Mouse (Mus musculus) heart, embryonic 12.5 days (tissue): ENCODE measurements around the gene Apoa2. TPM values are rescaled to one million over a fixed set of nuclear protein-coding genes. Genes with fewer than 3 reads are reported as not detected.
A peak's percentile ranks its signal among the peaks of the same experiment; 100 is the strongest.

Source experiments
- ATAC-seq: fragments of 200-750 bp; cut with Nextera tagmentation; 2 replicates; pipeline ENCODE4 v1.8.0; 2017; ENCODE audit warnings: moderate TSS enrichment, moderate library complexity; ENCODE audit not compliant: insufficient number of reproducible peaks, low FRiP score
- H3K27ac ChIP-seq: fragments of 300-500 bp; sonication (generic); 2 replicates; pipeline ENCODE4 v1.5.1; 2016; ENCODE audit warnings: mild to moderate bottlenecking, moderate library complexity; ENCODE audit not compliant: poor library complexity, severe bottlenecking
- H3K27me3 ChIP-seq: fragments of 300-500 bp; sonication (generic); replicated peaks from 2 replicates; pipeline ENCODE4 v1.6.1; 2016; ENCODE audit warnings: mild to moderate bottlenecking, moderate library complexity
- H3K36me3 ChIP-seq: fragments of 300-500 bp; sonication (generic); 2 replicates; pipeline ENCODE4 v1.6.1; 2016; ENCODE audit warnings: mild to moderate bottlenecking, moderate library complexity
- H3K4me1 ChIP-seq: fragments of 300-500 bp; sonication (generic); replicated peaks from 2 replicates; pipeline ENCODE4 v1.6.1; 2016; ENCODE audit warnings: mild to moderate bottlenecking
- H3K4me2 ChIP-seq: fragments of 300-500 bp; sonication (generic); 2 replicates; pipeline ENCODE4 v1.6.1; 2016; ENCODE audit warnings: mild to moderate bottlenecking, moderate library complexity
- H3K4me3 ChIP-seq: fragments of 300-500 bp; sonication (generic); 2 replicates; pipeline ENCODE4 v1.5.1; 2016; ENCODE audit warnings: mild to moderate bottlenecking
- H3K9ac ChIP-seq: fragments of 300-500 bp; sonication (generic); 2 replicates; pipeline ENCODE4 v1.6.1; 2016; ENCODE audit warnings: mild to moderate bottlenecking, moderate library complexity
- H3K9me3 ChIP-seq: fragments of 300-500 bp; sonication (generic); replicated peaks from 2 replicates; pipeline ENCODE4 v1.6.1; 2016; ENCODE audit warnings: mild to moderate bottlenecking, moderate library complexity
- WGBS: fragments of 180-500 bp; shearing (Covaris S2); methylation state at CpG from one replicate; pipeline ENCODE4 v1.1.7; 2016; 5-methylcytosine and 5-hydroxymethylcytosine counted together
- polyA plus RNA-seq: library from polyadenylated mRNA; unstranded; fragments of >200 nt; fragmentation: Nextera tagmentation; extraction: Ambion mirVana; gene quantifications from 2 replicates; pipeline ENCODE4 v1.2.1, GENCODE M21; 2016

Apoa2 gene
- 10.7 and 46.5 TPM in 2 replicates for polyA plus RNA-seq

GRCm38 (mm10) chr1:171224857-171225256, at the start of gene Apoa2:
Gene Apoa2, plus strand, starts transcription at chr1:171225054.
- peaks cover 7% of the 10 kb centered on the region for H3K36me3 ChIP-seq
- 83% methylated on average over 5 of the region's 5 CpGs for WGBS
- no peak within 1 kb of the TSS for H3K9ac ChIP-seq
- no peak within 1 kb of the TSS for H3K27ac ChIP-seq
- ATAC-seq = no peak
- no peak within 1 kb of the TSS for H3K4me2 ChIP-seq
- H3K4me1 ChIP-seq = peaks cover 13% of the 10 kb centered on the region
- H3K4me3 ChIP-seq = no peak within 1 kb of the TSS
- no peaks in the 10 kb centered on the region for H3K27me3 ChIP-seq
- H3K9me3 ChIP-seq = no peaks in the 10 kb centered on the region

- 66% methylated on average over 5 of the region's 5 CpGs for WGBS
- H3K27ac ChIP-seq = no peak overlapping the region
- ATAC-seq = no peak
These were observed 45.2 kb upstream of the Apoa2 start for GRCm38 (mm10) chr1:171179487-171180171.

GRCm38 (mm10) chr1:171183025-171183424, 41.8 kb upstream of the Apoa2 start:
- H3K36me3 ChIP-seq = no peaks in the 10 kb centered on the region
- peak overlapping the region; percentile 84 for H3K27ac ChIP-seq
- WGBS = 87% methylated on average over 3 of the region's 3 CpGs
- ATAC-seq = no peak
- no peak overlapping the region for H3K9ac ChIP-seq
- H3K4me3 ChIP-seq = no peak overlapping the region
- H3K9me3 ChIP-seq = no peaks in the 10 kb centered on the region
- no peak overlapping the region for H3K4me2 ChIP-seq
- H3K4me1 ChIP-seq = peaks cover 39% of the 10 kb centered on the region
- no peaks in the 10 kb centered on the region for H3K27me3 ChIP-seq

More at GRCm38 (mm10) chr1:171179487-171180171, 45.2 kb upstream of the Apoa2 start:
- no peak overlapping the region for H3K4me2 ChIP-seq
- H3K9me3 ChIP-seq = no peaks in the 10 kb centered on the region
- H3K4me1 ChIP-seq = peaks cover 22% of the 10 kb centered on the region
- no peaks in the 10 kb centered on the region for H3K36me3 ChIP-seq
- no peak overlapping the region for H3K9ac ChIP-seq
- H3K27me3 ChIP-seq = no peaks in the 10 kb centered on the region
- no peak overlapping the region for H3K4me3 ChIP-seq

- Histone ChIP-seq H3K9me3 (no peaks in the 10 kb centered on the region), H3K4me2 (peak overlapping the region; percentile 8; the same call in 1 of the 2 replicates), H3K27ac (peak overlapping the region; percentile 84), H3K4me3 (no peak overlapping the region), H3K4me1 (peaks cover 45% of the 10 kb centered on the region), H3K9ac (no peak overlapping the region), H3K36me3 (no peaks in the 10 kb centered on the region), H3K27me3 (no peaks in the 10 kb centered on the region)
- 29% methylated on average over 3 of the region's 3 CpGs for WGBS
- ATAC-seq = no peak
These were observed 41.2 kb upstream of the Apoa2 start for GRCm38 (mm10) chr1:171183620-171184019.

GRCm38 (mm10) chr1:171184314-171184713, 40.5 kb upstream of the Apoa2 start:
- 69% methylated on average over 7 of the region's 7 CpGs for WGBS
- Histone ChIP-seq H3K4me2 (no peak overlapping the region), H3K36me3 (no peaks in the 10 kb centered on the region)

GRCm38 (mm10) chr1:171185655-171186054, 39.2 kb upstream of the Apoa2 start:
- ATAC-seq = no peak
- H3K4me2 ChIP-seq = no peak overlapping the region
- H3K9ac ChIP-seq = no peak overlapping the region
- no peaks in the 10 kb centered on the region for H3K27me3 ChIP-seq
- H3K4me1 ChIP-seq = peaks cover 55% of the 10 kb centered on the region
- H3K36me3 ChIP-seq = no peaks in the 10 kb centered on the region
- H3K4me3 ChIP-seq = no peak overlapping the region
- no peaks in the 10 kb centered on the region for H3K9me3 ChIP-seq
- H3K27ac ChIP-seq = no peak overlapping the region; the same call in 1 of the 2 replicates
- WGBS = 55% methylated on average over 8 of the region's 8 CpGs

More at GRCm38 (mm10) chr1:171184314-171184713, 40.5 kb upstream of the Apoa2 start:
- Histone ChIP-seq H3K4me1 (peaks cover 52% of the 10 kb centered on the region), H3K27me3 (no peaks in the 10 kb centered on the region), H3K4me3 (no peak overlapping the region), H3K27ac (peak overlapping the region; percentile 84; the same call in 1 of the 2 replicates), H3K9me3 (no peaks in the 10 kb centered on the region), H3K9ac (no peak overlapping the region)
- no peak for ATAC-seq

GRCm38 (mm10) chr1:171187851-171188700, 36.8 kb upstream of the Apoa2 start:
- no peak for ATAC-seq
- Histone ChIP-seq H3K9ac (no peak overlapping the region), H3K36me3 (no peaks in the 10 kb centered on the region), H3K27ac (peak overlapping the region; percentile 89), H3K9me3 (no peaks in the 10 kb centered on the region), H3K4me1 (peaks cover 66% of the 10 kb centered on the region), H3K27me3 (0 out of 2 replicates have a peak, but pooled peaks cover 3% of the 10 kb centered on the region), H3K4me3 (no peak overlapping the region), H3K4me2 (no peak overlapping the region)
- WGBS = 75% methylated on average over 13 of the region's 13 CpGs

GRCm38 (mm10) chr1:171189046-171189445, 35.8 kb upstream of the Apoa2 start:
- Histone ChIP-seq H3K9me3 (no peaks in the 10 kb centered on the region), H3K27me3 (0 out of 2 replicates have a peak, but pooled peaks cover 4% of the 10 kb centered on the region), H3K36me3 (no peaks in the 10 kb centered on the region), H3K9ac (peak overlapping the region; percentile 4; the same call in 1 of the 2 replicates), H3K4me3 (no peak overlapping the region), H3K4me1 (peaks cover 66% of the 10 kb centered on the region), H3K27ac (peak overlapping the region; percentile 89), H3K4me2 (peak overlapping the region; percentile 49)
- ATAC-seq = peak; percentile 29
- WGBS = 12% methylated on average over 8 of the region's 8 CpGs

- Histone ChIP-seq H3K27ac (peak overlapping the region; percentile 89), H3K4me1 (peaks cover 66% of the 10 kb centered on the region), H3K4me2 (peak overlapping the region; percentile 49), H3K27me3 (peaks cover 10% of the 10 kb centered on the region; the same call in 1 of the 2 replicates), H3K4me3 (0 out of 2 replicates have a peak overlapping the region, but pooled peaks have one; percentile 2), H3K36me3 (no peaks in the 10 kb centered on the region), H3K9ac (peak overlapping the region; percentile 4; the same call in 1 of the 2 replicates), H3K9me3 (no peaks in the 10 kb centered on the region)
- ATAC-seq = peak; percentile 57
- WGBS = 41% methylated on average over 14 of the region's 14 CpGs
These were observed 35.3 kb upstream of the Apoa2 start for GRCm38 (mm10) chr1:171189476-171190114.

- no peaks in the 10 kb centered on the region for H3K9me3 ChIP-seq
- H3K9ac ChIP-seq = no peak overlapping the region
- H3K27me3 ChIP-seq = peaks cover 19% of the 10 kb centered on the region; the same call in 1 of the 2 replicates
- H3K4me3 ChIP-seq = no peak overlapping the region
- no peaks in the 10 kb centered on the region for H3K36me3 ChIP-seq
- no peak overlapping the region for H3K4me2 ChIP-seq
- no peak overlapping the region for H3K27ac ChIP-seq
- peaks cover 67% of the 10 kb centered on the region for H3K4me1 ChIP-seq
- WGBS = 92% methylated on average over 9 of the region's 9 CpGs
- ATAC-seq = no peak
These were observed 34.0 kb upstream of the Apoa2 start for GRCm38 (mm10) chr1:171190832-171191231.
